Mouse (Mus musculus): Measurements from ENCODE around the gene Aarsd1.

GRCm38 (mm10) chr11:101454702-101455101 lies 37.3 kb upstream of the Aarsd1 start:
- TF ChIP-seq CTCF (IDR thresholded peaks at IDR 0.05; ENCODE audit: extremely low read depth, insufficient read length, insufficient replicate concordance, low read depth, low read length) = no peak
- TF ChIP-seq POLR2A (IDR thresholded peaks at IDR 0.05; ENCODE audit: low read depth, low read length) = no peak
